Mouse (Mus musculus): Measurements from ENCODE around the gene Slc27a2.

GRCm38 (mm10) chr2:126560094-126560493, 7.9 kb downstream of the Slc27a2 start:
- TF ChIP-seq CTCF (IDR thresholded peaks at IDR 0.05 in 2 of 3, conservative IDR thresholded peaks at IDR 0.05 in 1 of 3; ENCODE audit: control insufficient read depth in 1 of 3, insufficient read depth in 1 of 3, low read depth in 2 of 3, low read length in 3 of 3, poor library complexity in 1 of 3, severe bottlenecking in 1 of 3), result no peak
- TF ChIP-seq USF1 (IDR thresholded peaks at IDR 0.05; ENCODE audit: low read depth, low read length), result no peak
- no peak for TF ChIP-seq GABPA (IDR thresholded peaks at IDR 0.05; ENCODE audit: low read depth, low read length)
- no peak for TF ChIP-seq GATA1 (IDR thresholded peaks at IDR 0.05; ENCODE audit: low read depth, low read length)
- no peak for TF ChIP-seq ZNF384 (IDR thresholded peaks at IDR 0.05; ENCODE audit: low read depth, low read length)
